Mouse (Mus musculus) ES-E14 (cell line): ENCODE measurements around the gene Pdx1.

Experiments used
- HCFC1 ChIP-seq: IDR thresholded peaks from 2 replicates; pipeline ENCODE4 v1.6.1; 2012; ENCODE audit warnings: low read length, inconsistent platforms, borderline replicate concordance; ENCODE audit not compliant: insufficient read depth
- ZNF384 ChIP-seq: IDR thresholded peaks from 2 replicates; pipeline ENCODE4 v1.6.1; 2012; ENCODE audit warnings: low read depth, low read length, inconsistent platforms

GRCm38 (mm10) chr5:147272808-147273345 lies 3.1 kb downstream of the Pdx1 start:
- TF ChIP-seq ZNF384 (no peak), HCFC1 (no peak)
